Mouse (Mus musculus): ENCODE data around the gene BC049715.

GRCm38 (mm10) chr6:136881678-136882077, 54.3 kb downstream of the BC049715 start:
- TF ChIP-seq CTCF (IDR thresholded peaks at IDR 0.05; ENCODE audit: extremely low read depth, insufficient read length, insufficient replicate concordance, low read depth, low read length) (no peak), POLR2A (IDR thresholded peaks at IDR 0.05; ENCODE audit: low read depth, low read length) (no peak)
